Mouse (Mus musculus) hindbrain, embryonic 14.5 days (tissue): Measurements from ENCODE around the gene Sav1. TPM values are rescaled to one million over a fixed set of nuclear protein-coding genes. Genes with fewer than 3 reads are reported as not detected.

Experiments
- ATAC-seq: fragments of 200-750 bp; cut with Nextera tagmentation; 2 replicates; pipeline ENCODE4 v1.8.0; 2017; ENCODE audit warnings: moderate number of reproducible peaks, mild to moderate bottlenecking, moderate TSS enrichment, moderate library complexity; ENCODE audit not compliant: low FRiP score
- DNase-seq: peaks from one replicate; pipeline ENCODE4 v3.0.0-alpha.2; 2015; ENCODE audit warnings: low spot score
- H3K27ac ChIP-seq: fragments of 300-500 bp; sonication (generic); 2 replicates; pipeline ENCODE4 v1.5.1; 2014; ENCODE audit warnings: mild to moderate bottlenecking, moderate library complexity
- H3K27me3 ChIP-seq: fragments of 300-500 bp; sonication (generic); 2 replicates; pipeline ENCODE4 v1.6.1; 2014; ENCODE audit warnings: mild to moderate bottlenecking, low read length, mixed read lengths; ENCODE audit not compliant: control insufficient read depth, insufficient read depth
- H3K36me3 ChIP-seq: fragments of 300-500 bp; sonication (generic); replicated peaks from 2 replicates; pipeline ENCODE4 v1.6.1; 2014; ENCODE audit not compliant: control insufficient read depth, insufficient read depth
- H3K4me1 ChIP-seq: fragments of 300-500 bp; sonication (generic); replicated peaks from 2 replicates; pipeline ENCODE4 v1.6.1; 2014; ENCODE audit warnings: antibody characterized with exemption, low read length, mixed read lengths; ENCODE audit not compliant: control insufficient read depth, insufficient read depth
- H3K4me2 ChIP-seq: fragments of 300-500 bp; sonication (generic); replicated peaks from 2 replicates; pipeline ENCODE4 v1.6.1; 2014; ENCODE audit warnings: mild to moderate bottlenecking, moderate library complexity
- H3K4me3 ChIP-seq: fragments of 300-500 bp; sonication (generic); replicated peaks from 2 replicates; pipeline ENCODE4 v1.5.1; 2014; ENCODE audit warnings: mild to moderate bottlenecking, low read length
- H3K9ac ChIP-seq: fragments of 300-500 bp; sonication (generic); 2 replicates; pipeline ENCODE4 v1.6.1; 2014
- H3K9me3 ChIP-seq: fragments of 300-500 bp; sonication (generic); 2 replicates; pipeline ENCODE4 v1.6.1; 2016; ENCODE audit warnings: low read length; ENCODE audit not compliant: control insufficient read depth
- WGBS: fragments of 180-500 bp; shearing (Covaris S2); extraction: QIAGEN DNeasy Blood & Tissue Kit; methylation state at CpG from one replicate; pipeline ENCODE4 v1.1.7; 2014; 5-methylcytosine and 5-hydroxymethylcytosine counted together
- polyA plus RNA-seq: library from polyadenylated mRNA; unstranded; fragments of >200 nt; fragmentation: Nextera tagmentation; extraction: Ambion mirVana; gene quantifications from 2 replicates; pipeline ENCODE4 v1.2.1, GENCODE M21; 2014

The Sav1 gene
- polyA plus RNA-seq: 3.5 TPM in 2 replicates

- Histone ChIP-seq H3K4me2 (peak within 1 kb of the TSS; percentile 70), H3K27me3 (no peaks in the 10 kb centered on the region), H3K4me1 (peaks cover 10% of the 10 kb centered on the region), H3K9me3 (no peaks in the 10 kb centered on the region), H3K4me3 (peak within 1 kb of the TSS; percentile 86), H3K27ac (peak within 1 kb of the TSS; percentile 88), H3K9ac (peak within 1 kb of the TSS; percentile 91), H3K36me3 (peaks cover 25% of the 10 kb centered on the region)
- WGBS: under 1% methylated on average over 88 of the region's 102 CpGs
- DNase-seq (peak; percentile 84), ATAC-seq (peak; percentile 93)
Observed at GRCm38 (mm10) chr12:69986786-69987497, at the start of gene Sav1. Gene Sav1, minus strand, starts transcription at chr12:69987002.

DNA sequence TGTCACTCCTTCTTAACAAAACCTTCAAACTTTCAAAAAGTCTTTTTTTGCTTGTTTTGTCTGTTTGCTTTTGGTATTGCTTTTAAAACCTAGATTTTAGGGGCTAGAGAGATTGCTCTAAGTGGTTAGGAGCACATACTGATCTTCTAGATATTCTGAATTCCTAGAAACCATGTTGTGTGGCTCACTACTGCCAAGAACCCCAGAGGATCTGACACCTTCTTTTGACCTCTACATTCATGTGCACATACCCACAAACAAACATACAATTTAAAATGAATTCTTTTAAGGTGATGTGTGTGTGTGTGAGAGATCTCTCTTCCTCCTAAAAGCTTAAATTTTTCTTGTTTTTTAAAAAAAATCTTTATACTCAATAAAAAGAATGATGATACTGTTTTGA is 39.4 kb upstream of the Sav1 start:
- Histone ChIP-seq H3K4me2 (no peak overlapping the region), H3K9me3 (no peaks in the 10 kb centered on the region), H3K4me3 (no peak overlapping the region), H3K9ac (no peak overlapping the region), H3K27ac (no peak overlapping the region), H3K27me3 (no peaks in the 10 kb centered on the region), H3K4me1 (no peaks in the 10 kb centered on the region), H3K36me3 (peaks cover 80% of the 10 kb centered on the region)
- no peak for DNase-seq
- ATAC-seq: no peak

DNA sequence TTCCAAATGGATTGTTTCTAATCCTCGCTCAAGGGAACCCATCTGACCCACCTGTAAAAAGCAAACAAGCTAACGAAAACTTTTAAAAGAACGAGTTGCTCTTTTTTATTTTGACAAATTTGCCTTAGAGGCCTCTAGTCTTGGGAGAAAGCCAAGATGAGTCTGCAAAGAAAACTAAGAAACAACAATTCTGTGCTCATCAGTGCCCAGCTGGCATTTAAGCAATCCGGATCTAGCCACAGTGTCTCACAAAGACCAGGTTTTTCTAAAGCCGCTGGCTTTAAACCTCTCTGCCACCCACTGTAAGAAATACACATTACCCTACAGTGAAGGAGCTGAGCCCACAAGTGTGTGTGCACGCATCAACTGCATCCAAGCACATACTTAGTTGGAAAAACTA is 38.6 kb upstream of the Sav1 start:
- Histone ChIP-seq H3K4me1 (no peaks in the 10 kb centered on the region), H3K9me3 (no peaks in the 10 kb centered on the region), H3K27ac (no peak overlapping the region), H3K4me2 (no peak overlapping the region), H3K36me3 (peaks cover 80% of the 10 kb centered on the region), H3K9ac (no peak overlapping the region), H3K27me3 (no peaks in the 10 kb centered on the region), H3K4me3 (no peak overlapping the region)
- DNase-seq (no peak), ATAC-seq (no peak)
- 92% methylated on average over 6 of the region's 6 CpGs for WGBS

- H3K27ac ChIP-seq: no peak overlapping the region
- no peaks in the 10 kb centered on the region for H3K27me3 ChIP-seq
- H3K9me3 ChIP-seq: no peaks in the 10 kb centered on the region
- H3K4me2 ChIP-seq: no peak overlapping the region
- H3K36me3 ChIP-seq: peaks cover 82% of the 10 kb centered on the region
- no peak overlapping the region for H3K4me3 ChIP-seq
- 94% methylated on average over 4 of the region's 4 CpGs for WGBS
- no peak overlapping the region for H3K9ac ChIP-seq
- no peak for DNase-seq
- no peaks in the 10 kb centered on the region for H3K4me1 ChIP-seq
- no peak for ATAC-seq
Observed at GRCm38 (mm10) chr12:70023580-70023979, 36.8 kb upstream of the Sav1 start.

- Histone ChIP-seq H3K36me3 (peaks cover 77% of the 10 kb centered on the region), H3K27me3 (no peaks in the 10 kb centered on the region), H3K9me3 (no peaks in the 10 kb centered on the region), H3K4me3 (no peak overlapping the region), H3K4me2 (no peak overlapping the region), H3K9ac (no peak overlapping the region), H3K4me1 (no peaks in the 10 kb centered on the region), H3K27ac (no peak overlapping the region)
- DNase-seq: no peak
- 87% methylated on average over 4 of the region's 4 CpGs for WGBS
- no peak for ATAC-seq
Observed at GRCm38 (mm10) chr12:70018153-70018552, 31.4 kb upstream of the Sav1 start.

- 86% methylated on average over 4 of the region's 4 CpGs for WGBS
- Histone ChIP-seq H3K4me3 (no peak overlapping the region), H3K4me2 (no peak overlapping the region), H3K4me1 (no peaks in the 10 kb centered on the region), H3K27ac (no peak overlapping the region), H3K36me3 (peaks cover 71% of the 10 kb centered on the region), H3K9me3 (no peaks in the 10 kb centered on the region), H3K9ac (no peak overlapping the region), H3K27me3 (no peaks in the 10 kb centered on the region)
- DNase-seq (no peak), ATAC-seq (no peak)
Observed at GRCm38 (mm10) chr12:70015936-70016335, 29.1 kb upstream of the Sav1 start.

GRCm38 (mm10) chr12:70011681-70012080 is 24.9 kb upstream of the Sav1 start:
- H3K9me3 ChIP-seq: no peaks in the 10 kb centered on the region
- ATAC-seq (no peak), DNase-seq (no peak)
- no peak overlapping the region for H3K27ac ChIP-seq
- no peak overlapping the region for H3K4me3 ChIP-seq
- 30% methylated on average over 5 of the region's 5 CpGs for WGBS
- H3K4me1 ChIP-seq: no peaks in the 10 kb centered on the region
- H3K36me3 ChIP-seq: peaks cover 38% of the 10 kb centered on the region
- H3K9ac ChIP-seq: no peak overlapping the region
- no peaks in the 10 kb centered on the region for H3K27me3 ChIP-seq
- H3K4me2 ChIP-seq: no peak overlapping the region

GRCm38 (mm10) chr12:70010356-70010755 is 23.6 kb upstream of the Sav1 start:
- Histone ChIP-seq H3K27me3 (no peaks in the 10 kb centered on the region), H3K9me3 (no peaks in the 10 kb centered on the region), H3K4me3 (no peak overlapping the region), H3K4me1 (no peaks in the 10 kb centered on the region), H3K36me3 (peaks cover 27% of the 10 kb centered on the region), H3K9ac (no peak overlapping the region), H3K4me2 (no peak overlapping the region), H3K27ac (no peak overlapping the region)
- ATAC-seq (no peak), DNase-seq (no peak)
- 91% methylated on average over 4 of the region's 4 CpGs for WGBS

DNA sequence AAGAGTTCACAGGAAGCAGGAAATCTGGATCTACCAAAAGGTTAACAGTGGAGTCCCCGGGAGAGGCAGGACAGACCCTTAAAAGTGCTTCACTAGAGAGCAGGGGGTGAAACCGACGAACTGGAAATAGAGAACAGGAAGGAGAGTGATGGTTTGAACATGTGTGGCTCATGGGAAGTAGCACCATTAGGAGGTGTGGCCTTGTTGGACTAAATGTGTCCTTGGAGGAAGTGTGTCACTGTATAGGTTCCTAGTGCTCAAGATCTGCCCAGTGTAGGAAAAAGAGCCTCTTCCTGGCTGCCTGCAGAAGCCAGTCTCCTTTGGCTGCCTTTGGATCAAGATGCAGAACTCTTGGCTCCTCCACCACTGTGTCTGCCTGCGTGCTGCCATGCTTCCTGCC is 18.3 kb upstream of the Sav1 start:
- DNase-seq: no peak
- ATAC-seq: no peak

More for the DNA sequence above, 18.3 kb upstream of the Sav1 start:
- H3K9ac ChIP-seq: no peak overlapping the region
- no peaks in the 10 kb centered on the region for H3K36me3 ChIP-seq
- no peak overlapping the region for H3K4me3 ChIP-seq
- H3K27me3 ChIP-seq: no peaks in the 10 kb centered on the region
- no peak overlapping the region for H3K27ac ChIP-seq
- 88% methylated on average over 4 of the region's 4 CpGs for WGBS
- no peaks in the 10 kb centered on the region for H3K4me1 ChIP-seq
- H3K9me3 ChIP-seq: no peaks in the 10 kb centered on the region
- no peak overlapping the region for H3K4me2 ChIP-seq
